Mouse (Mus musculus) testis, adult 2 months (tissue): ENCODE data around the gene Ccdc157. TPM values are rescaled to one million over a fixed set of nuclear protein-coding genes. Genes with fewer than 3 reads are reported as not detected.
"Not testable (repeated sequence)": the region's sequence is repeated elsewhere in the genome, so short reads cannot be mapped to it uniquely, and the experiment has no call there.

Experiments
- H3K27ac ChIP-seq: fragments of 200-500 bp; 2 replicates; pipeline ENCODE4 v1.5.1; 2012; ENCODE audit warnings: low read depth, low read length; ENCODE audit not compliant: control insufficient read depth, insufficient read depth
- H3K27me3 ChIP-seq: fragments of 200-500 bp; 2 replicates; pipeline ENCODE4 v1.6.1; 2012; ENCODE audit warnings: mild to moderate bottlenecking, low read length, moderate library complexity; ENCODE audit not compliant: control insufficient read depth, insufficient read depth
- H3K36me3 ChIP-seq: fragments of 200-500 bp; 2 replicates; pipeline ENCODE4 v1.6.1; 2012; ENCODE audit warnings: mild to moderate bottlenecking, low read length; ENCODE audit not compliant: control insufficient read depth, insufficient read depth
- H3K4me1 ChIP-seq: fragments of 200-500 bp; 2 replicates; pipeline ENCODE4 v1.6.1; 2012; ENCODE audit warnings: low read length; ENCODE audit not compliant: control insufficient read depth, insufficient read depth
- H3K4me3 ChIP-seq: fragments of 200-500 bp; 2 replicates; pipeline ENCODE4 v1.5.1; 2012; ENCODE audit warnings: low read depth, mild to moderate bottlenecking, low read length, moderate library complexity, mixed read lengths; ENCODE audit not compliant: control insufficient read depth
- CTCF ChIP-seq: fragments of 200-500 bp; IDR thresholded peaks from 2 replicates; pipeline ENCODE4 v1.5.1; 2012; ENCODE audit warnings: low read depth, mild to moderate bottlenecking, inconsistent platforms, low read length, moderate library complexity; ENCODE audit not compliant: control insufficient read depth, insufficient read depth, insufficient replicate concordance
- POLR2A ChIP-seq: fragments of 200-500 bp; IDR thresholded peaks from 2 replicates; pipeline ENCODE4 v1.6.1; 2012; ENCODE audit warnings: low read depth, mild to moderate bottlenecking, inconsistent platforms, low read length, moderate library complexity; ENCODE audit not compliant: control insufficient read depth
- polyA plus RNA-seq: library from polyadenylated mRNA; depleted of rRNA; stranded (reverse); fragments of >200 nt; gene quantifications from 2 replicates; pipeline ENCODE4 v1.2.3, GENCODE M21; 2012

Ccdc157 gene
- polyA plus RNA-seq, 1 experiment: 48.8 TPM

GRCm38 (mm10) chr11:4112033-4112432 lies 48.1 kb downstream of the Ccdc157 start:
- TF ChIP-seq POLR2A (no peak), CTCF (no peak)
- no peaks in the 10 kb centered on the region for H3K4me1 ChIP-seq
- no peaks in the 10 kb centered on the region for H3K27me3 ChIP-seq
- H3K36me3 ChIP-seq: no peaks in the 10 kb centered on the region
- H3K27ac ChIP-seq: no peak overlapping the region
- H3K4me3 ChIP-seq: no peak overlapping the region

- TF ChIP-seq CTCF (no peak), POLR2A (no peak)
- no peak overlapping the region for H3K4me3 ChIP-seq
- H3K4me1 ChIP-seq: no peaks in the 10 kb centered on the region
- H3K27me3 ChIP-seq: no peaks in the 10 kb centered on the region
- H3K36me3 ChIP-seq: no peaks in the 10 kb centered on the region
- H3K27ac ChIP-seq: no peak overlapping the region
Observed at GRCm38 (mm10) chr11:4108691-4109090, 51.4 kb downstream of the Ccdc157 start.

- not testable (repeated sequence) for H3K27ac ChIP-seq
Observed at GRCm38 (mm10) chr11:4107901-4108300, 52.2 kb downstream of the Ccdc157 start.

GRCm38 (mm10) chr11:4105444-4105843 lies 54.6 kb downstream of the Ccdc157 start:
- no peaks in the 10 kb centered on the region for H3K36me3 ChIP-seq
- H3K4me1 ChIP-seq: no peaks in the 10 kb centered on the region
- no peak overlapping the region for H3K27ac ChIP-seq
- H3K4me3 ChIP-seq: no peak overlapping the region
- no peaks in the 10 kb centered on the region for H3K27me3 ChIP-seq
- TF ChIP-seq POLR2A: no peak
- TF ChIP-seq CTCF: no peak

More at GRCm38 (mm10) chr11:4107901-4108300, 52.2 kb downstream of the Ccdc157 start:
- H3K27me3 ChIP-seq, H3K36me3 ChIP-seq, H3K4me3 ChIP-seq, H3K4me1 ChIP-seq: not testable (repeated sequence)

- Histone ChIP-seq H3K4me3 (no peak overlapping the region), H3K4me1 (no peaks in the 10 kb centered on the region), H3K27ac (no peak overlapping the region), H3K36me3 (no peaks in the 10 kb centered on the region), H3K27me3 (no peaks in the 10 kb centered on the region)
- TF ChIP-seq CTCF: no peak
- TF ChIP-seq POLR2A: no peak
Observed at GRCm38 (mm10) chr11:4104989-4105388, 55.1 kb downstream of the Ccdc157 start.

GRCm38 (mm10) chr11:4103522-4103921 lies 56.6 kb downstream of the Ccdc157 start:
- Histone ChIP-seq H3K27ac (no peak overlapping the region), H3K4me3 (no peak overlapping the region), H3K27me3 (no peaks in the 10 kb centered on the region), H3K4me1 (peaks cover 2% of the 10 kb centered on the region; the same call in 1 of the 2 replicates), H3K36me3 (no peaks in the 10 kb centered on the region)
- TF ChIP-seq CTCF: no peak
- TF ChIP-seq POLR2A: no peak

- Histone ChIP-seq H3K36me3 (no peaks in the 10 kb centered on the region), H3K4me3 (no peak overlapping the region), H3K4me1 (peaks cover 14% of the 10 kb centered on the region), H3K27ac (no peak overlapping the region), H3K27me3 (no peaks in the 10 kb centered on the region)
- TF ChIP-seq CTCF: no peak
- no peak for TF ChIP-seq POLR2A
Observed at GRCm38 (mm10) chr11:4101851-4102250, 58.2 kb downstream of the Ccdc157 start.

GRCm38 (mm10) chr11:4099447-4099846 lies 60.6 kb downstream of the Ccdc157 start:
- no peak overlapping the region for H3K4me3 ChIP-seq
- no peaks in the 10 kb centered on the region for H3K36me3 ChIP-seq

More at GRCm38 (mm10) chr11:4099447-4099846, 60.6 kb downstream of the Ccdc157 start:
- no peak for TF ChIP-seq POLR2A
- no peak for TF ChIP-seq CTCF
- Histone ChIP-seq H3K27ac (no peak overlapping the region), H3K27me3 (no peaks in the 10 kb centered on the region), H3K4me1 (peaks cover 18% of the 10 kb centered on the region)
